Mouse (Mus musculus) spleen, adult 10 weeks (tissue): ENCODE results near the gene Usp4. TPM values are rescaled to one million over a fixed set of nuclear protein-coding genes. Genes with fewer than 3 reads are reported as not detected.

Source experiments
- polyA plus RNA-seq: library from polyadenylated mRNA; stranded (reverse); fragments of 350-450 nt; fragmentation: Illumina TruSeq; extraction: RNeasy Lipid Tissue Mini Kit (QIAGEN cat#74804); gene quantifications from one replicate; pipeline ENCODE4 v1.2.3, GENCODE M21; 2015; ENCODE audit warnings: low replicate concordance; ENCODE audit not compliant: insufficient read depth

Usp4 gene
- polyA plus RNA-seq, result 112 TPM

DNA sequence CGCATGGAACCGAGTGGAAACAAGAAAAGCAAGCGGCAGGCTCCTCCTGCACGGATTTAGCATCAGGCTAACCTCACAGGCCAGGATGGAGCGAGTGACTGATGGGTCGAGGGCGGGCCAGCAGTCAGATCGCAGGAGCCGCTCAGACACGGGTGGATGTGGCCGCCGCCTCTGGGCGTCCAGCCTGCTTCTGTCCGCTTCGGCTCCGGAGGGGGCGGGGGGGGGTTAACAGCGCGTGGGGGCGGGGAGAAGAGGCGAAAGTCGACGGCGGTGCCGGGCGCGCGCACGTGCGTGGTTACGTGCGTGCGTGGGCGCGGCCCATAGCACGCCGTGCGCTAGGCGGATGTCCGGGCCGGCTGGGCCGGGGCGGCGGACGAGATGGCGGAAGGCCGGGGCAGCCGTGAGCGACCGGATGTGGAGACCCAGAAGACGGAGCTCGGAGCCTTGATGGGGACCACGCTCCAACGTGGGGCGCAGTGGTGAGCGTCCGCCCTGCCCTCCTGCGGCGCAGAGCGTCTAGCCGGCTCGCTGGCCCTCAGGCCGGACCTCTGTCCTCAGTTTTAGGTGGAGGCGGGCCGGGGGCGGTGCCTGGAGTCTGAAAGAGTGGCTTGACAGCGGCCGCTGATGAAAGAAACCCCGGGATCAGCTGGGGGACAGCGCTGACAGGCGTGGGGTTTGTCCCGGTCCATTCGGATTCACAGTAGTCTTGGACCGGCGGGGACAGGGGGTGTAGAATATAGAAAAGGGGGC lies at the start of gene Usp4:
Gene Usp4 (plus strand): TSS at position 314 of the 750 bp plus-strand sequence.

DNA sequence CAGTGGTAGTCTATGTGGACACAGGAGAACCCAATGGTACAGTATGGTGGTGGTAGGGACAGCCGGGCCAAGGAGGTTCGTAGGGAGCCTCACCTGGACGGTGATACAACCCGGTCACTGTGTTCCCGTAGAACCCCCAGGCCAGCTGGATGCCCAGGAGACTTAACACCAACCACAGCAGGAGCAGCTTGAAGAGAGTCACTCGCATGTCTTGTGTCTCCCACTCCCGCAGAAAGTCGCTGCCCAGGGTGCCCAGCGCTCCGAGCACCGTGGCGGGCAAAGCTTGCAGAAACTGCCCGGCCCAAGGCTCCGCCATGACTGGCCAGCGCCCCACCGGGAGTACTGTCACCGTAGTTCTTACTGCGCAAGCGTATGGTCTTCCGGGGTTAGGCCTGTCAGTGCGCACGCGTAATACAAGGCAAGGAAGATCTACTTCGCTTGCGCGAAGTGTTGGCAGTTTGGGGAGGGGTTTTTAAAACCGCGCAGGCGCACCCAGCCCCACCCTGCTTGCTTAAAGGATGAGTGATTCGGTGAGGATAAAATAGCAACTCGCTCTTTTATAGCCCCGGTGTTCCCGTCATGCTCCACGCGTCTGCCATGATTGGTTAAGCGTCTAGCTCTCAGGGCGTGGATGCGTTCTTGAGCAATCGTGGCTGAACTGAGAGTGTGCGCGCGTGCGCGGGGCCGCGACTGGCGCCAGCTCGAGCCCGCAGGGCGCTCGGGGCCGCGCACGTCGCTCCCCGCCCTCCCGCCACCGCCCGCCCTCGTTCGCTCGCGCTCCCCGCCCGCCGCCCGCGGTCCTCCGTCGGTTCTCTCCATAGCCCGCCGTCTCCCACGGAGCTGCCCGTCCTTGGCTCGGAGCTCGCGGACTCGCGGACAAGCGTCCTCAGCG lies 41.8 kb upstream of the Usp4 start, which contains the start of the genes Rhoa and Tcta:
Gene Rhoa (plus strand): TSS at position 501 of the 892 bp plus-strand sequence.
Gene Tcta (minus strand): TSS at position 532 of the 892 bp plus-strand sequence.

DNA sequence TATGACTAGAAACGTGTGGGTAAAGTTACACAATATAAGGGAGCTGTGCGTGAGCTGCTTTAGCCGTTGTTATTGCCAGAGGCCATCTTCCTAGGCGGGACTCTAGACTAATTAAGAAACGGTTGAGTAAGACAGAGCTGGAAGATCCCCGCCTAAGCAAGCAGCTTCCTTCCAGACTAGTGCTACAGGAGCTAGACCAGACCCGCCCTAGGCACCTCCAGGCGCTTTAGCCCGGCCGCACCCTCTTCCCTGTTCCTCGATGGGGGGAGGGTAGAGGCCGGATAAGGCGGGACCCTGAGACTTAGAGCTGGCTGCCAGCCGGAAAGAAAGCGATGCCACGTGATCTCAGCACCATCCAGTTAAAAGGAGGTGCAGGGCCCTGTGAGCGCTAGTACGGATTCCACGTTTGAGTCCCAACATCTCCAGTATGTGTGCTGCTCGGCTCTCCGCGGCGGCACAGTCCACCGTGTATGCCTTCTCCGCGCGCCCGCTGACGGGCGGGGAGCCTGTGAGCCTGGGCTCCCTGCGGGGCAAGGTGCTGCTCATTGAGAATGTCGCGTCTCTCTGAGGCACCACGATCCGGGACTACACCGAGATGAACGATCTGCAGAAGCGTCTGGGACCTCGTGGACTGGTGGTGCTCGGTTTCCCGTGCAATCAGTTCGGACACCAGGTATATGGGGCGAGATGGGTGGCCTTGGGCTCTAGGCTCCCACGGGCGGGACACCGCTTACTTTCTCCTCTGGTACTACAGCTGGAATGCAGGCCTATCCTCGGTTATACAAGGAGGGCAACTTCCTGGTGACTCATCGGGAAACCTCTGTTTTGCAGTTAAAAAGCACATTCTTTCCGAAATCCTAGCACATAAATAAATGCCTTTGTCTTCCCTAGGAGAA lies 8.5 kb upstream of the Usp4 start, which contains the start of gene Gpx1:
Gene Gpx1 (plus strand): TSS at position 18 of the 896 bp plus-strand sequence.

DNA sequence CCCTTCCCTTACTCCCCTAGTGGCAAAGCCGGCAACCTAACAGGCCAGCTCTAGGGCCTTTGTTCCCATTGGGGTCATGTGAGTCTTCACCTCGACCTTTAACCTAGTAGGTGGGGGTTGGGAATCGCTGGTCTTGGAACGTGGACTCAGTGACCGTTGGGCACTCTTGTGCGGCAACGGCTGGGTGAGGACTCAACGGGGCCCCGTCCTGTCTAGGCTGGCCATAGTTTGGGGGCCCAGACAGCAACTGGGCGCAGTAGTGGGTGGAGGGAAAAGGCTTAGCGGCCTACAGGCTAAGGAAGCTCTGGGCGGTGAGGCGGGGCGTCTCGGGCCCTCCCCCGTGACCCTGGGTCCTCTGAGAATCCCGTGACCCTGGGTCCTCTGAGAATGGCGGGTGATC lies 45.0 kb downstream of the Usp4 start, which contains the start of gene 1700102P08Rik:
Gene 1700102P08Rik (plus strand): TSS at position 130 of the 400 bp plus-strand sequence.

DNA sequence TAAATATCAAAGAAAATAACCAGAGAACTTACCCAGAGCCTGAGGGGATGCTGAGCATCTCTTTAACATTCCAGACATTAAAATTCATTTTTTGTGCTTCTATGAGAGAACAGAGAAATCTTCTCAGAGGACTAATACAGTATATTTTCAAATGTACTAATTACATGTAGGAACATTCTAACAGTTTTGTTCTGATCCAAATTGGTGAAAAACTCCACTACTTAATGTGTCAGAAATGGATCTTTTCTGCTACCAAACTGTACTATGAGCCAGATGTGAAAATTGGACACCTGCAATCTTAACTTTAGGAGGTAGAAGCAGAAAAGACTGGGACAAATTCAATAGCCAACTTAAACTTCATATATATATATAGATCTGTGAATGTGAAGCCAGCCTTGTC lies 80.7 kb downstream of the Usp4 start, which contains the start of gene Ccdc36:
Gene Ccdc36 (minus strand): TSS at position 101 of the 400 bp plus-strand sequence.

DNA sequence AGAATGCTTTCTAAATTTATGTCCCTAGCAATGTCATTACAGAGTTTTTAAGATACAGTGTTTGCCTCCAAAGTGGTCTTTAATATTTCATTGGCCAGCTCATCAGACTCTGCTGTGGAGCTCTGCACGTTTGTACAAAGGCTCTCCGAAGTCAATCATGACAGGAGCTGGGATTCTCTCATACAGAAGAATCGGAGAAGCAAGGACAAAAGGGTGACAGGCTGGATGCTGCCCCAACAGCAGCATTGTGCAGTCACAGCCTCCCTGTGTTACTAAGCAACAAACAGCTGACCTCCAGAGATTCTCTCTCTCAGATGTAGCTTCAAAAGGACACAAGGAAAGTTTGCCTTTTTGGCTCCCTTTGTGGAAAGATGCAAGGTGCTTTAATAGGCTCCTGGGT lies 88.5 kb downstream of the Usp4 start, which contains the start of gene BC048562:
Gene BC048562 (plus strand): TSS at position 301 of the 400 bp plus-strand sequence.

Other genes starting within 250 kb of the Usp4 start
- gene Bsn, start 157.5 kb upstream of the Usp4 start, polyA plus RNA-seq, result 0.25 TPM
- 19.5 TPM for gene Dag1, start 83.9 kb upstream of the Usp4 start, polyA plus RNA-seq
- 10.3 TPM for gene Nicn1, start 57.4 kb upstream of the Usp4 start, polyA plus RNA-seq
- 7.1 TPM for gene Amt, start 51.0 kb upstream of the Usp4 start, polyA plus RNA-seq
- gene Rhoa, start 41.7 kb upstream of the Usp4 start, polyA plus RNA-seq, result 589 TPM
- gene Tcta, start 41.7 kb upstream of the Usp4 start, polyA plus RNA-seq, result 28.2 TPM
- gene Gpx1, start 8.9 kb upstream of the Usp4 start, polyA plus RNA-seq, result 346 TPM
- gene 1700102P08Rik, start 45.0 kb downstream of the Usp4 start, polyA plus RNA-seq, result 3.8 TPM
- gene Ccdc36, start 80.6 kb downstream of the Usp4 start, polyA plus RNA-seq, result 0.10 TPM
- gene BC048562, start 88.6 kb downstream of the Usp4 start, polyA plus RNA-seq, result not detected
- 13.7 TPM for gene Ccdc71, start 112.7 kb downstream of the Usp4 start, polyA plus RNA-seq
- 8.7 TPM for gene Klhdc8b, start 113.7 kb downstream of the Usp4 start, polyA plus RNA-seq
- 11.6 TPM for gene Lamb2, start 131.9 kb downstream of the Usp4 start, polyA plus RNA-seq
- 83.1 TPM for gene Usp19, start 142.7 kb downstream of the Usp4 start, polyA plus RNA-seq
- gene Qars, start 159.9 kb downstream of the Usp4 start, polyA plus RNA-seq, result 137 TPM
- gene Qrich1, start 169.0 kb downstream of the Usp4 start, polyA plus RNA-seq, result 119 TPM
- 139 TPM for gene Impdh2, start 212.4 kb downstream of the Usp4 start, polyA plus RNA-seq
- gene Ndufaf3, start 219.6 kb downstream of the Usp4 start, polyA plus RNA-seq, result 8.6 TPM
- 58.1 TPM for gene Dalrd3, start 222.0 kb downstream of the Usp4 start, polyA plus RNA-seq
- gene Wdr6, start 230.9 kb downstream of the Usp4 start, polyA plus RNA-seq, result 11.5 TPM
- gene P4htm, start 249.8 kb downstream of the Usp4 start, polyA plus RNA-seq, result 0.48 TPM